10 mouse cellular contexts compared by ENCODE assay signal in the genomic region with DNA sequence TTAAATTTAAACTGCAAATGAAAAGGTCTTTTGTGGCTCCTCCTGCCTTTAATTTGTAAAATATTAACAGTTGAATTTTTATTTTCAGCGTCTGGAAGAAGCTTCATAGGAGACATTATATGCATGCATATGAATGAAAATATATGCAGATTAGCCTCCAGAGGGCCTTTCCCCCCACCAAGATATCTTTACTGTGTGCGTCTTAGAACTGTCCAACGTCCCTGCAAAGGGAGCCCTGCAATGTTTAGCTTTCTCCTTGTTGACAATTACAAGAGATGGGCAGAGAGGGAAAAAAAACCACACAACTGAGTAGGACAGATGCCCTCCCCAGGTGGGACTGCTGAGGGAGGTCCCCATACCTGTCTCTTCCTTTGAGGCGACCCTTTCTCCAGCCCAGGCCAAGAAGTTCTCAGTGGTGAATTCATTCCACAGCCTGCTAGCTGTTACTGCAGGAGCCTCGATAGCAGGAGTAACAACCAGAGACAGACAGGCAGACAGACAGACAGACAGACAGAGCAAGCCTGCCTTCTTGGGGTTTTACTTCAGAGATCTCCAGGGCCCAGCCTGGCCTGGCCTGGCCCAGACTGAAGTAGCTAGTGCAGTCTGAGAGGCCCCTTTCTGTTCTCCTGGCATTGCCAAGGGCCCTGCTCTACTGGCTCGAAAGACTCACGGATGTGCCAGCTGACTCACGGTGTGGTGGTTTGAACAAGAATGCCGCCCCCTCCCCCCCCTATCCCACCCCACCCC. TPM values are rescaled to one million over a fixed set of nuclear protein-coding genes. Genes with fewer than 3 reads are reported as not detected.
A peak's percentile ranks its signal among the peaks of the same experiment; 100 is the strongest.
DNase-seq lines count a peak whose midpoint lies in the region; ATAC-seq lines count a peak whose summit lies in the region.
"Had no signal": no experiment of that assay in that cellular context is flagged by ENCODE, and none has a peak within 500 bp of the region (broad histone marks: within the 10 kb centered on the region; RNA-seq: fewer than 3 reads in every experiment).

No protein-coding gene starts in this region.

- no peak overlapping the region for H3K9ac ChIP-seq in midbrain, embryonic 12.5 days (replicated peaks)
- H3K9ac ChIP-seq in midbrain, embryonic 14.5 days (replicated peaks; ENCODE audit: low read length), result no peak overlapping the region
- no peak overlapping the region for H3K9ac ChIP-seq in limb, embryonic 11.5 days (ENCODE audit: low read length)

- peaks cover 24% of the 10 kb centered on the region for H3K4me1 ChIP-seq in midbrain, embryonic 12.5 days
- H3K4me1 ChIP-seq in midbrain, embryonic 14.5 days (ENCODE audit: control insufficient read depth, insufficient read depth, low read length), result peaks cover 18% of the 10 kb centered on the region
- peaks cover 8% of the 10 kb centered on the region; the same call in 1 of the 2 replicates for H3K4me1 ChIP-seq in limb, embryonic 11.5 days (ENCODE audit: control insufficient read depth, insufficient read depth, low read length)

- H3K27ac ChIP-seq in midbrain, embryonic 12.5 days (replicated peaks), result no peak overlapping the region
- H3K27ac ChIP-seq in midbrain, embryonic 14.5 days (replicated peaks; ENCODE audit: low read depth, low read length), result no peak overlapping the region
- peak overlapping the region; percentile 36; the same call in 1 of the 2 replicates for H3K27ac ChIP-seq in limb, embryonic 11.5 days (replicated peaks; ENCODE audit: low read depth, low read length)

- peak; percentile 34 for DNase-seq in cerebellum, adult 9-10 months
- no peak for DNase-seq in cerebellum, adult 11 months
- DNase-seq in midbrain, embryonic 14.5 days, result no peak
- no peak for DNase-seq in limb, embryonic 11.5 days (ENCODE audit: low spot score)
- no peak for DNase-seq in frontal cortex, postnatal 25 days (ENCODE audit: low spot score in 2 of 2)
- no peak for DNase-seq in cerebellum, postnatal 25 days
- DNase-seq: cerebellum, adult 11-12 months had no signal

- 63% methylated on average over 9 of the region's 9 CpGs for WGBS in midbrain, embryonic 12.5 days
- WGBS in midbrain, embryonic 14.5 days, result 48% methylated on average over 9 of the region's 9 CpGs
- WGBS in limb, embryonic 11.5 days, result 74% methylated on average over 9 of the region's 9 CpGs

- no peak overlapping the region for H3K4me3 ChIP-seq in midbrain, embryonic 12.5 days
- H3K4me3 ChIP-seq in midbrain, embryonic 14.5 days (replicated peaks; ENCODE audit: low read depth, low read length), result no peak overlapping the region
- H3K4me3 ChIP-seq in limb, embryonic 11.5 days (ENCODE audit: low read depth, low read length), result no peak overlapping the region

- no peak overlapping the region for H3K4me2 ChIP-seq in midbrain, embryonic 12.5 days (replicated peaks)
- no peak overlapping the region for H3K4me2 ChIP-seq in midbrain, embryonic 14.5 days (ENCODE audit: low read length)
- no peak overlapping the region for H3K4me2 ChIP-seq in limb, embryonic 11.5 days (ENCODE audit: low read depth, severe bottlenecking)

- no peaks in the 10 kb centered on the region for H3K27me3 ChIP-seq in midbrain, embryonic 12.5 days
- no peaks in the 10 kb centered on the region for H3K27me3 ChIP-seq in midbrain, embryonic 14.5 days (ENCODE audit: control insufficient read depth, insufficient read depth, low read length)
- H3K27me3 ChIP-seq in limb, embryonic 11.5 days (ENCODE audit: control insufficient read depth, insufficient read depth, low read length), result no peaks in the 10 kb centered on the region
- H3K27me3 ChIP-seq: neural tube, embryonic 13.5 days had no signal

- no peaks in the 10 kb centered on the region for H3K36me3 ChIP-seq in midbrain, embryonic 12.5 days
- H3K36me3 ChIP-seq in midbrain, embryonic 14.5 days (ENCODE audit: control insufficient read depth, insufficient read depth, low read length), result no peaks in the 10 kb centered on the region
- H3K36me3 ChIP-seq in limb, embryonic 11.5 days (ENCODE audit: control insufficient read depth, insufficient read depth, low read length), result 0 out of 2 replicates have a peak, but pooled peaks cover 4% of the 10 kb centered on the region

- H3K9me3 ChIP-seq in midbrain, embryonic 12.5 days, result no peaks in the 10 kb centered on the region
- no peaks in the 10 kb centered on the region for H3K9me3 ChIP-seq in midbrain, embryonic 14.5 days (ENCODE audit: control insufficient read depth, low read length)
- no peaks in the 10 kb centered on the region; the same call in 1 of the 2 replicates for H3K9me3 ChIP-seq in limb, embryonic 11.5 days (ENCODE audit: control insufficient read depth, low read length)

- peak; percentile 28; the same call in 1 of the 2 replicates for ATAC-seq in midbrain, embryonic 12.5 days (ENCODE audit: low FRiP score, low read depth)
- ATAC-seq in midbrain, embryonic 14.5 days (ENCODE audit: low FRiP score, low TSS enrichment), result no peak
- ATAC-seq in limb, embryonic 11.5 days (ENCODE audit: insufficient number of reproducible peaks, low FRiP score, low TSS enrichment, low read depth), result no peak
- no peak for ATAC-seq in megakaryocyte-erythroid progenitor cell, adult 5-6 weeks (replicated peaks; ENCODE audit: low FRiP score, low TSS enrichment, poor library complexity, severe bottlenecking)

RNA-seq across cellular contexts. Expression of a gene that starts 1.2 kb away (rescaled TPM):
- 2.0 TPM in 1 of 2 replicates, not detected in the other for polyA plus RNA-seq in midbrain, embryonic 12.5 days (2016; fragmentation: Nextera tagmentation; extraction: Ambion mirVana)
- polyA plus RNA-seq in midbrain, embryonic 14.5 days (2014; fragmentation: Nextera tagmentation; extraction: Ambion mirVana), result not detected in 2 replicates
- 1.9 TPM in 1 of 2 replicates, not detected in the other for polyA plus RNA-seq in limb, embryonic 11.5 days (2014; fragmentation: Nextera tagmentation; extraction: Ambion mirVana)
- 12.5 TPM in 1 of 2 replicates, not detected in the other for total RNA-seq in megakaryocyte-erythroid progenitor cell, adult 5-6 weeks (2014; fragmentation: Nextera tagmentation)
- total RNA-seq in megakaryocyte-erythroid progenitor cell, adult 5-6 weeks (2017), result 7.8 and 10.8 TPM in 2 replicates
